Mouse (Mus musculus) frontal cortex, postnatal 25 days (tissue): ENCODE measurements around the gene Mpp2.

Experiments
- DNase-seq, 2 experiments: peaks; one replicate each; pipeline ENCODE4 v3.0.0; 2022; ENCODE audit warnings: low spot score in 2 of 2

The Mpp2 gene

DNA sequence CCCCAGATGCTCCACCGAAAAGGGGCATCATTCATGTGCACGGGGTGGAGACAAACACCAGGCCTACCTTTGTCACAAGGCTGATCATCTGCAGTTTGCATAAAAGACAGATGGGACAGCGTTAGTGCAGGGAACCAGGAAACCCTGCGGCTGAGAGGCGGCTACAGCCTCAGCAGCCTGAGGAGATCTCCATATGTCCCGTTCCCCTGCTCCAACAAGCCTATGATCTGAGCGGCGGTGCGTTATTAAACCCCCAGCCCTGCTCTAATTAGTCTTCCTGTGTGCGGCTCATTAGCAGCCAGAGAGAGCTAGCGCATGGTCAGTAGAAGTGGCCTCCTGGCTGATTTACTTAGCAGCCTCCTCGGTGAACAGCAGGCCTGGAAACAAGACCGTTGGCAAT is 78.2 kb downstream of the Mpp2 start:
- DNase-seq = no peak

DNA sequence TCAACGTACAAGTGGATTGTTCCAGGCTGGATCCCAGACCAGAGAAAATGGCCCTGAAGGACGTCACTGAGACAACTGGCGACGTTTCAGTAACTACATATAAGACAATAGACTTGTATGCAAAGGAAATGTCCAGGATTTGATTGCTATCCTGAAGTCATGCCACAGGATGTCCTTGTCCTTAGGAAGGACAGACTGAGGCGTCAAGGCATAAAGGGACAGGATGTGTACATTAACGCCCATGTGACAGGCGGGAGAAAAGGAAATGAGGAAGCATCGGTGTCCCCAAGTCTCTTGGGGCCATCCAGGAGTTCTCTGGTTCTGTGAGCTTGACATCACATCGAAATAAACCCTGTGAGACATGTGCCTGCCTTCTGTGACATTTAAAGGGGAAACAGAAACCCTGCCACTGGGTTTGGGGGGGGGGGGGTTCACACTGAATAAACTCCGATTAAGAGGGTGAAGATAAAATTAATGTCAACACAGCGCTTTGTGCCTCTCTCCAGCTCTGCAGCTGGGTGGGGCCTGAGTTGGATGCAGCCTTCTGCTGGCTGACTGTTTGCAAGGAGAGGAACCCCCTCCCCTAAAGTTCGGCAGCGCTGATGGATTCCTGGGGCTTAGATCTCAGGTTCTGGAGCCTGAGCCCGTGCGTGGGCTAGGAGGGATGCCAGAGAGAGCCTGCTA is 79.2 kb downstream of the Mpp2 start:
- no peak for DNase-seq

DNA sequence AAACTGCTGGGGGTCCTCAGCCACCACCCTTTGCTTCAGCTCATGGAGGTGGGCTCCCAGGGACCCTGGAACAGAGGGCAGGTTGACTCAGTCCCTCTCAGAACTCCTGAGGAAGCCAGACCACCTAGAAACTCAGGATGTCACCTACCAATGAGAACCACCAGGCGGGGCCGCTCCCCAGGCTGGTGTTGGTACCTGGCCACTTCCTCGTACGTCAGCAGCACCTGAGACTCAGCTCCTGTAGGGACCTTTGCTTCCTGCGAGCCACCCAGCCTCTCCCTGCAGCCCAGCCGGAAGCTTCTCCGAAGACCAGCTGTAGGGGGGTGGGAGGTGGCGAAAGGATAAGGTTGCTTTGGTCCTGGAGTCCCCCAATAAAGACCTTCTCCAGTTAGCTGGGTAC is 79.9 kb downstream of the Mpp2 start:
- no peak for DNase-seq
